Mouse (Mus musculus) lung, postnatal 0 days (tissue): ENCODE measurements around the gene Tcp11l2. TPM values are rescaled to one million over a fixed set of nuclear protein-coding genes. Genes with fewer than 3 reads are reported as not detected.

Experiments
- ATAC-seq: fragments of 200-750 bp; cut with Nextera tagmentation; 2 replicates; pipeline ENCODE4 v1.8.0; 2017; ENCODE audit warnings: moderate library complexity
- DNase-seq: peaks from one replicate; pipeline ENCODE4 v3.0.0-alpha.2; 2016; ENCODE audit warnings: low spot score
- H3K27ac ChIP-seq: fragments of 300-500 bp; sonication (generic); 2 replicates; pipeline ENCODE4 v1.5.1; 2014; ENCODE audit warnings: antibody characterized with exemption, mild to moderate bottlenecking, low read length, mixed read lengths
- H3K27me3 ChIP-seq: fragments of 300-500 bp; sonication (generic); replicated peaks from 2 replicates; pipeline ENCODE4 v1.6.1; 2014; ENCODE audit warnings: low read length, mixed read lengths; ENCODE audit not compliant: insufficient read depth
- H3K36me3 ChIP-seq: fragments of 300-500 bp; sonication (generic); 2 replicates; pipeline ENCODE4 v1.6.1; 2014; ENCODE audit warnings: low read length, mixed read lengths; ENCODE audit not compliant: insufficient read depth
- H3K4me1 ChIP-seq: fragments of 300-500 bp; sonication (generic); 2 replicates; pipeline ENCODE4 v1.6.1; 2014; ENCODE audit warnings: antibody characterized with exemption, low read depth, low read length, mixed read lengths; ENCODE audit not compliant: insufficient read depth
- H3K4me2 ChIP-seq: fragments of 300-500 bp; sonication (generic); replicated peaks from 2 replicates; pipeline ENCODE4 v1.6.1; 2014; ENCODE audit warnings: low read depth, mild to moderate bottlenecking, low read length, moderate library complexity, mixed read lengths
- H3K4me3 ChIP-seq: fragments of 300-500 bp; sonication (generic); 2 replicates; pipeline ENCODE4 v1.5.1; 2014; ENCODE audit warnings: low read depth, low read length
- H3K9ac ChIP-seq: fragments of 300-500 bp; sonication (generic); replicated peaks from 2 replicates; pipeline ENCODE4 v1.6.1; 2014; ENCODE audit warnings: low read depth, mild to moderate bottlenecking
- H3K9me3 ChIP-seq: fragments of 300-500 bp; sonication (generic); 2 replicates; pipeline ENCODE4 v1.6.1; 2016; ENCODE audit warnings: low read length, mixed read lengths
- CTCF ChIP-seq: IDR thresholded peaks from 2 replicates; pipeline ENCODE4 v1.5.1; 2016; ENCODE audit warnings: antibody characterized with exemption, mild to moderate bottlenecking
- EP300 ChIP-seq: IDR thresholded peaks from 2 replicates; pipeline ENCODE4 v1.6.1; 2016; ENCODE audit warnings: antibody characterized with exemption, mild to moderate bottlenecking, control low read depth
- WGBS: fragments of 180-500 bp; shearing (Covaris S2); extraction: QIAGEN DNeasy Blood & Tissue Kit; methylation state at CpG from one replicate; pipeline ENCODE4 v1.1.7; 2014; 5-methylcytosine and 5-hydroxymethylcytosine counted together
- polyA plus RNA-seq: library from polyadenylated mRNA; unstranded; fragments of >200 nt; fragmentation: Nextera tagmentation; extraction: Ambion mirVana; gene quantifications from 2 replicates; pipeline ENCODE4 v1.2.1, GENCODE M21; 2015

The Tcp11l2 gene
- polyA plus RNA-seq, 1 experiment from 2014 or later: 73.8 TPM

DNA sequence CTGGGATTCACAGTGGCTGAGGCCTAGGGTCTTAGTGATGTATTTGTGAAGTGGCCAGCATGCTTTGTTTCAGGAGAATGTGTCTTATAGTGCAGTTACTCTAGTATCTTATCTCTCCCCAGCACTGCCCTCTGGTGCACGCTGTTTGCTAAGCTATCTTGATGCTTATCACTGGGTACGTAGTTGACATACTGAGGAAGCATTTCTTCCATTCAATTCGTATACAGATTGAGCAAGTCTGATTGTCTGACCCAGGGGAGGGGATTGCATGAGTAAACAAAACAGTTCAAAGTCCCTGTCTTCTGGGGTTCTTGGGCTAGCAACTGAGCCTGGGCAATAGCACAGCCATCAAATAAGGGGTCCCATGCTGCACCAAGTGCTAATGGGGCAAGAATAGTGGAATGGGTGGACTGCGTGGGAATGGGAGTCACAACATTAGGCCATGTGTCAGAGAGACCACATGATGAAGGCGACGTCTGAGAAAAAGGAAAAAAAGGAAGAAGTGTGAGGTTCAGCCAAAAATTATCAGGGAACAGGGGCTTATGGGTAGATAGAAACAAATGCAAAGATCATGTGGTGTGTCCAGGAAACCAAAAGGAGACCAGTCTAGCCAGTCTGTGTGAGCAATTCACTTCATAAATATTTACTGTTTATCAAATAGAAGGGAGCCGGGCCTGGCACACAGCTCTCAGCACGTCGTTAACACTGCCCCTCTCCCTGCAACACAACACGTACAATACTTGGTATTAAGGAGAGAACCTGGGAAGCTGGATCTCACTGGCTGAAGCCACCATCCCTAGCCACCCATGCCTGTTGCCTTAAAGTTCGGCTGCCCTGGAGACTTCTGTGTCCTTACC is 33.4 kb upstream of the Tcp11l2 start:
- 37% methylated on average over 11 of the region's 11 CpGs for WGBS
- Histone ChIP-seq H3K9ac (no peak overlapping the region), H3K27me3 (no peaks in the 10 kb centered on the region), H3K9me3 (no peaks in the 10 kb centered on the region), H3K4me3 (no peak overlapping the region), H3K4me1 (no peaks in the 10 kb centered on the region), H3K4me2 (no peak overlapping the region), H3K27ac (no peak overlapping the region), H3K36me3 (no peaks in the 10 kb centered on the region)
- peak; percentile 38 for DNase-seq
- ATAC-seq: peak; percentile 40
- TF ChIP-seq EP300 (no peak), CTCF (peak; percentile 61)

DNA sequence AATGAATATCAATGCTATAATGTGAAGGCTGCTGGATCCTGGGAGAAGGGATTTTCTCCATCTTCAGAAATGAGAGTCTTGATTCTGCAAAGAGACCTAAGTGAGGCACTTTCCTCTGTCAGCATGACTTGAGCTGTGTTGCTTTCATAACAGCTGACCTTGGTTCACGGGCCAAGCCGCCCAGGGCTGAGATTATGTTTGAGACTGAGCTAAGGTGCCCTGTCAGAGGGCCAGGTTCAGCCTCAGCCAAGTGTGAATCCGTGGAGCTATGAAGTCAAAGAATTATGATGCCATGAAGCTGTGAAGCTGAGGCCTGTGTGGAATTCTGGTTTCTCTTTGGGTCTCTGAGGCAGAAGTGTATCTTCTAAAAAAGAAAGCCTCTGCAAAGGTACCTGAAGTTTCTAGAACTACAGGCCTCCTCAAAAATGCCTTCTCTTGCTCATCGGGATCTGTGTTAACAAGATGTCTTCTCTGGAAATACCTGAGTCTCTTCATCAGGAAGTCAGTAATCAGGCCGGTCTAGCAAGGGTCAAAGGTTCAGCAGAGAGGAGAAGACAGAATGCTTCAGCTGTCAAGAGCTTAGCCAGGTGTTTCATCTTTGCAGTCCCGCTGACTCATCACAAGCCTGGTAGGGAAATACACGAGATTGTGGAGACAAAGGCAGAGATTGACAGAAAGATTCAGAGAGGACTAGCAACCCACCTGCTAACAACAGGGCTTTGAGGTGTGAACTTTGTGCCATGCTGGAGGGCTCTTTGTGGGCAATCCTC is 31.4 kb upstream of the Tcp11l2 start:
- Histone ChIP-seq H3K36me3 (no peaks in the 10 kb centered on the region), H3K4me3 (no peak overlapping the region), H3K27ac (no peak overlapping the region), H3K4me2 (no peak overlapping the region), H3K27me3 (no peaks in the 10 kb centered on the region), H3K4me1 (no peaks in the 10 kb centered on the region), H3K9me3 (no peaks in the 10 kb centered on the region), H3K9ac (no peak overlapping the region)
- DNase-seq: no peak
- WGBS: 41% methylated on average over 7 of the region's 7 CpGs
- no peak for TF ChIP-seq CTCF
- no peak for ATAC-seq

DNA sequence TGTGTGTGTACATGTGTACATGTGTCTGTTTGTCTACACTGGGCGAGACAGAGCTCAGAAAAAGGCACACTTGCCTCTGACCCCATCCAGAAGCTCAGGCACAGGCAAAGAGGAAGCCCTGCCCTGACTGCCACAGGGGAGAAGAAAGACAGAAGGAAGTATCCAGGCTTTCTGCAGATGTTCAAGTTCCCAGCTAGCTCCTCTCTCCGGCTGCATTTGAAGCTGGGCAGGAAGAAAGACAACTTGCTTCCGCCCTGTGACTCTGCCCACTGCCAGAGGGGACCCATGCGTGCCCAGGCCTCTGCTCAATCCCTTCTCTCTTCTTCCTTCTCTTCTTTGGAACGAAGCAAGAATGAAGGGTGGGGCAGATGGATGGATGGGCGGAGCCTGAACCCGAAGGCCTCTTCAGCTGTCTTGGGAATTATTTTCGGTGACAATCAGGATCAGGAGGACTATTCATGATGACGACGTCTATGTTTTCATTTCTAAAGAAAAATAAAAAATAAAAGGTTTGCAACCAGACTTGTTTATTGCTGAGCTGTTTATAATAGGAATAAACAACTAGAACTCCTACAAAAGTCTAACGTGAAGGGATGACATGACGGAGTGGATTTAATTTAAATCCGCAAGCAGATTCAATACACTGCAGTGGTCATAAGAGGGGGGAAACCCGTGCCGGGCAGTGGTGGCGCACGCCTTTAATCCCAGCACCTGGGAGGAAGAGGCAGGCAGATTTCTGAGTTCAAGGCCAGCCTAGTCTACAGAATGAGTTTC is 27.1 kb upstream of the Tcp11l2 start:
- H3K4me3 ChIP-seq: no peak overlapping the region
- no peaks in the 10 kb centered on the region for H3K27me3 ChIP-seq
- H3K36me3 ChIP-seq: no peaks in the 10 kb centered on the region
- no peak for TF ChIP-seq CTCF
- no peak for TF ChIP-seq EP300
- 71% methylated on average over 17 of the region's 17 CpGs for WGBS
- no peaks in the 10 kb centered on the region for H3K4me1 ChIP-seq
- no peak overlapping the region for H3K9ac ChIP-seq
- no peak for ATAC-seq
- H3K4me2 ChIP-seq: no peak overlapping the region
- no peaks in the 10 kb centered on the region for H3K9me3 ChIP-seq
- no peak for DNase-seq
- no peak overlapping the region for H3K27ac ChIP-seq

DNA sequence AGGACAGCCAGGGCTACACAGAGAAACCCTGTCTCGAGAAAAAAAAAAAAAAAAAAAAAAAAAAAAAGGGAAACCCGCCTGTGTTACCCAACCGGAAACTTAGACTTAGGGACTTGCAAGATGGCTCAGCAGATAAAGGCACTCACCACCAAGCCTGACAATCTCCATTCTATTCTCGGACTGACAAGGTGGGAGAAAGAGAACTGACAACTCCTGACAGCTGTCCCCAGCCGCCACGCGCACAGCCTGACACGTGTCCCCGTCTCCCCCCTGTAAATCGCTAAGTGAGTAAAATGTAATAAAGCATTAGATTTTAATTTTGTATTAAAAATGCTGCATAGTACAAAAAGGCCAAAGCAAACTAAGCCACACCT is 26.5 kb upstream of the Tcp11l2 start:
- H3K27me3 ChIP-seq: no peaks in the 10 kb centered on the region
- H3K36me3 ChIP-seq: no peaks in the 10 kb centered on the region
- ATAC-seq: no peak
- H3K4me3 ChIP-seq: no peak overlapping the region
- H3K9ac ChIP-seq: no peak overlapping the region
- no peak overlapping the region for H3K27ac ChIP-seq
- DNase-seq: no peak
- TF ChIP-seq EP300 (no peak), CTCF (no peak)
- no peaks in the 10 kb centered on the region for H3K9me3 ChIP-seq
- no peak overlapping the region for H3K4me2 ChIP-seq
- WGBS: 75% methylated on average over 10 of the region's 10 CpGs
- no peaks in the 10 kb centered on the region for H3K4me1 ChIP-seq

DNA sequence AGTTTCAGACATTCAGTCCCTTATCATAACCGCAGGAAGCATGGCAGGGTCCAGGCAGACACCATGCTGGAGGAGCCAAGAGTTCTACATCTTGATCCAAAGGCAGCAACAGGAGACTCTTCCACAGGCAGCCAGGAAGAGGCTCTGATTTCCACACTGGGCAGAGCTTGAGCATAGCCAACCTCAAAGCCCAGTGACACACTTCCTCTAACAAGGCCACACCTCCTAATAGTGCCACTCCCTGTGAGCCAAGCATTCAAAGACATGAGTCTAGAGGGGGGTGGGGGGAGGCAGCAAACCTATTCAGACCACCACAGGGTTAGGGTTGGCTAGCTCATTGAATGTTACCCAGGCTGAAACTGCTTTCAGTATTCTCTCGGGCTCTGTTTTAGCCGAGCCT is 24.6 kb upstream of the Tcp11l2 start:
- Histone ChIP-seq H3K4me1 (no peaks in the 10 kb centered on the region), H3K9ac (no peak overlapping the region), H3K4me3 (no peak overlapping the region), H3K27ac (no peak overlapping the region), H3K4me2 (no peak overlapping the region), H3K27me3 (no peaks in the 10 kb centered on the region), H3K9me3 (no peaks in the 10 kb centered on the region), H3K36me3 (no peaks in the 10 kb centered on the region)
- ATAC-seq (no peak), DNase-seq (no peak)
- TF ChIP-seq CTCF (no peak), EP300 (no peak)
- 91% methylated on average over 3 of the region's 3 CpGs for WGBS

DNA sequence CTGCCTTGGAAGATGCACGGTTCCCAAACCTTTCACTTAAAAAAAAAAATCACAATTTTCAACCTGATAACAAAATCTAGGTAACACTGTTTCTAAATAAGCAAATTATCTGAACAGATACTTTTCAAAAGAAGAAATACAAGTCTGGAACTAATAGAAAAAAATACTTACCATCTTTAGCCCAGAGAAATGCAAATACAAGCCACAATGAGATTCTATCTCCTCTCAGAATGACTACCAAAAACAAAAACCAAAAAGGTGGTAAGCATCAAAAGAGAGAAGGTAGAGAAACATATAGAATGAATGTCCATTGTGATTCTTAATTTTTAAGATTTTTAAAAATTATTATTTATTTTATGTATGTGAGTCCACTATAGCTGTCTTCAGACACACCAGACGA is 23.9 kb upstream of the Tcp11l2 start:
- no peaks in the 10 kb centered on the region for H3K4me1 ChIP-seq
- H3K4me3 ChIP-seq: no peak overlapping the region
- H3K27ac ChIP-seq: no peak overlapping the region
- TF ChIP-seq EP300 (no peak), CTCF (no peak)
- DNase-seq (no peak), ATAC-seq (no peak)
- H3K27me3 ChIP-seq: no peaks in the 10 kb centered on the region
- no peak overlapping the region for H3K4me2 ChIP-seq
- no peaks in the 10 kb centered on the region for H3K9me3 ChIP-seq
- no peaks in the 10 kb centered on the region for H3K36me3 ChIP-seq
- WGBS: 89% methylated on average over 2 of the region's 2 CpGs
- H3K9ac ChIP-seq: no peak overlapping the region
